12 mouse cellular contexts compared by ENCODE assay signal in genomic region chr2:163608008-163608407, GRCm38 (mm10).
"Had no signal": no experiment of that assay in that cellular context is flagged by ENCODE, and none has a peak within 500 bp of the region (broad histone marks: within the 10 kb centered on the region; RNA-seq: fewer than 3 reads in every experiment).

No protein-coding gene starts in this region.

- H3K27ac ChIP-seq: limb, embryonic 15.5 days; liver, embryonic 13.5 days; midbrain, embryonic 13.5 days; neural tube, embryonic 15.5 days; stomach, embryonic 15.5 days had no signal

- H3K4me3 ChIP-seq: limb, embryonic 15.5 days; liver, embryonic 13.5 days; midbrain, embryonic 13.5 days; myocyte; neural tube, embryonic 15.5 days; stomach, embryonic 15.5 days had no signal

- DNase-seq: kidney, postnatal 25 days; layer of hippocampus, adult 9-11 months; layer of hippocampus, postnatal 36 days; liver, embryonic 13.5 days; lung, adult 18-20 months; thymus, adult 2 months; thymus, postnatal 25 days had no signal

- H3K9me3 ChIP-seq: limb, embryonic 15.5 days; liver, embryonic 13.5 days; midbrain, embryonic 13.5 days; neural tube, embryonic 15.5 days; stomach, embryonic 15.5 days had no signal

- ATAC-seq: midbrain, embryonic 13.5 days had no signal

- H3K4me2 ChIP-seq: limb, embryonic 15.5 days; liver, embryonic 13.5 days; midbrain, embryonic 13.5 days; neural tube, embryonic 15.5 days; stomach, embryonic 15.5 days had no signal

- H3K27me3 ChIP-seq: limb, embryonic 15.5 days; liver, embryonic 13.5 days; midbrain, embryonic 13.5 days; neural tube, embryonic 15.5 days; stomach, embryonic 15.5 days had no signal

- H3K9ac ChIP-seq: limb, embryonic 15.5 days; liver, embryonic 13.5 days; midbrain, embryonic 13.5 days; neural tube, embryonic 15.5 days; stomach, embryonic 15.5 days had no signal
